Mouse (Mus musculus) spleen, postnatal 10 days (tissue): Measurements from ENCODE around the gene Timmdc1.

ENCODE experiments used
- DNase-seq, 2 experiments: peaks; one replicate each; pipeline ENCODE4 v3.0.0; 2021 to 2022; ENCODE audit warnings: low spot score in 2 of 2

Timmdc1 gene

GRCm38 (mm10) chr16:38463305-38463704 lies 59.2 kb downstream of the Timmdc1 start:
- no peak for DNase-seq

- no peak for DNase-seq
Observed at GRCm38 (mm10) chr16:38462161-38462560, 60.3 kb downstream of the Timmdc1 start.

- no peak for DNase-seq
Observed at GRCm38 (mm10) chr16:38461749-38462148, 60.7 kb downstream of the Timmdc1 start.

DNA sequence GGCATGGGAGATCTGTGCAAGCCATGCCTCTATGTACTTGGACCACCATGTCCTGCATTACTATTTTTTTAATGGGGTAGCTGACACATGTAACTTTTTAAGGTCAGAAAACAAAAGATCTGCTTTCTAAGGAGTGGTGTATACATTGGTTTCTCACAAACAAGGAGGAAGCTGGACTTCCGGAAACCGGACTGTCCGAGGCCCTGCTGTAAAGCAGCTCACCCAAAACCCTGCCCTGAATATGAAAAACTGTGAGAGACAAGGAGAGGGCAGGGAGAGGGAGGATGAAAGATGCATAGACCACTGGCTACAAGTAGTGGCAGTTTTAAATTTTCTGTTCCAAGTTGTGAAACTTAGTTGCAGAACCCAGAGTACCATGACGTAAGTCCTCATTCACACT lies 62.5 kb downstream of the Timmdc1 start:
- no peak for DNase-seq

GRCm38 (mm10) chr16:38458600-38459280 lies 63.7 kb downstream of the Timmdc1 start:
- DNase-seq, result no peak

DNA sequence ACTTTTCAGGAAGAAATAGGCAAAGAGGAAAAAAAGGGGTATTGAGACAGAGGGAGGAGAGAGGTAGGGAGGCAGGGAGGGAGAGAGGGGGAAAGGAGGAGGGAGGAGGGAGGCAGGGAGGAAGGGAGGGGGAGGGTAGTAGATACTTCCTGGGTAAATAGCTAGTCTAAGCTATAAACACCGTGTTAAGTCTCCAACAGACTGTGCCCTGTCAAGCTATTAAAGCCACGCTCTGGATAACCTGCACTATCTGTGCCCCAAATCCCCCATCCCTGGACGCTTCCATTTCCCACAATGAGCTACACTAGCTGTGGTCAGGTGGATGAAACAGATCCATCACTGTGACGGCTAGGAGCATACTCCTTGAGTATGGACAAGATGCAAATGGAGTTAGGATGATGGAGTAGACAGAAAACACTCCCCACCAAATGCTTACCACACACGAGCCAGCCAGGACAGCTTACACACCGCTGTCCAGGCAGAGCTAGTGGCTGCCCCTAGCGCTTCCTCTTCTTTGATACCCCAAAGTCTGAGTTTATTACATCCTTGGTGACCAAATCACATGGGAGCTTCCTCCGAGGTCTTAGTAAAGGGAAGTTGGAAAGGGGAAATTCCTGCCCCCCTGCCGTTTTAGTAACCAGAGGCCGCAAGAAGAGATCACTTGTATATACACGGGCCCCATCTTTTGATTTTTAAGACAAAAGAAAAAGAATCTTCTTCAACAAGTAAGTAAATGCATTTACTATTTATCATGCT lies 65.5 kb downstream of the Timmdc1 start:
- no peak for DNase-seq

DNA sequence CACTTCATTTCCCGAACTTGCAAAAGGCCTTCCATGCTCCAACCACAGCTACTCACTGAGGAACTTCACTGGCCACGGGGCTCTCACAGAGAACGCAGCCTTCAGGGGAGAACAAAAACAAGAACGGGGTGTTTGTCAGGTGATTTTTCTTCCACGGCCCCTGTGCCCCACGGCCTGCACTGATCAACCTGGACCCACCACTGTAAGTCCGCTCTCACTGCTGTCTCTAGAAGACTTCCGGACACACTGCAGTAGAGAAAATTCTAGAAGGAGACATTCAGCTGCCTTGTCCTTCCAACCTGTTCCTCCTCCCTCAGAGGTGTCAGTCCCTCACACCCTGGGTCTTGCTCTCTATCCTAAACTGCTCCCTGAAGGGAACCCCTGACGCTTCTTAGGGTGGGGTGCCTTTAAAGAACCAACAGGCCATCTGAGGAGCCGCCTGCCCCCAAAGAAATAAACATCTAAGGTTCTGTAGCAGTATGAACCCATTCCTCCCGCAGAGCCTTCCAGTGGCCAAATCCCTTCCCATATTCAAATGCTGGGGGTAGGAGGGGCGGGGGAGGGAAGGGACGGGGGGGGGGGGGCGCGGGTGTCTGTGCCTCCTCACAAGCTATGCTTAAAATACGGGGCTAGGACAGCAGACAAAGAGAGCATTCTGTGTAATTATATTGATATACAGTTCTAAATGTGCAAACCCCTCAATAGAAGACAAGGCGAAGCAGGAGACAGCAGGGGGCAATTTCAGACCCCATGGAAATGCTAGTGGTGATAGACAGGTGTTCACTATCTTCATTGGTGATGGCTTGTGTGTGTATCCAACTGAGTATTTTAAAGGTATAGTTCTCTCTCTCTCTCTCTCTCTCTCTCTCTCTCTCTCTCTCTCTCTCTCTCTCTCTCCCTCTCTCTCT lies 66.7 kb downstream of the Timmdc1 start, which contains the start of gene Cd80:
Gene Cd80, plus strand, starts transcription at position 51 of the 908 bp plus-strand sequence.
- DNase-seq, result no peak

GRCm38 (mm10) chr16:38454533-38455254 lies 67.8 kb downstream of the Timmdc1 start:
- DNase-seq, result no peak

- DNase-seq, result no peak
Observed at GRCm38 (mm10) chr16:38453952-38454351, 68.5 kb downstream of the Timmdc1 start.

- DNase-seq, result no peak
Observed at GRCm38 (mm10) chr16:38453203-38453553, 69.3 kb downstream of the Timmdc1 start.

GRCm38 (mm10) chr16:38452442-38453202 lies 69.8 kb downstream of the Timmdc1 start, which contains the start of gene Adprh:
Gene Adprh (minus strand): TSS chr16:38452703.
- DNase-seq, result peak; percentile 85 to 89

GRCm38 (mm10) chr16:38451421-38452205 lies 70.8 kb downstream of the Timmdc1 start:
- DNase-seq, result no peak

- DNase-seq, result no peak
Observed at GRCm38 (mm10) chr16:38450707-38451106, 71.8 kb downstream of the Timmdc1 start.

DNA sequence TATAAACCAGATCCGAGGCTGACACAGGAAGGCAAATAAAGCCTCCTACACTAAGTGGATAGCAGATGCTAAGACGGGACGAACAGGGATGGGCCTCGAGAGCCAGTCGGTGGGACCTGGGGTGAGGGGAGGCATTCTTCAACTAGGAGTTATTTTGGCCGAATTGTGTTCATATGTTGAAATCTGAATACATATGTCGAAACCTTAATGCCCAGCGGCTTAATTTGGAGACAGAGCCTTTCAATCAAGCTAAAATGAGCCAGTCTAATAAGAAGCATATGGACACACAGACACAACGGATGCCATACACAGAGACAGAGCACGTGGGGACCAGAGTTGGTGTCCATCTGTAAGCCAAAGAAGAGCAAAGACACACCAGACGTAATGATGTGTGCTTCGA lies 74.0 kb downstream of the Timmdc1 start:
- DNase-seq, result no peak
